Mouse (Mus musculus) heart, postnatal 14 days (tissue): Measurements from ENCODE around the gene Cd63. TPM values are rescaled to one million over a fixed set of nuclear protein-coding genes. Genes with fewer than 3 reads are reported as not detected.

Experiments used
- DNase-seq, 2 experiments: peaks; one replicate each; pipeline ENCODE4 v3.0.0; 2021 to 2022
- intact Hi-C: fragments of 180-260 bp; cut with DNase I; formaldehyde crosslinking; loops from one replicate; pipeline ENCODE4 v1.15.1; 2025
- total RNA-seq, 2 experiments: library from RNA; stranded (reverse); gene quantifications; 2 replicates each; pipeline ENCODE4 v1.2.3; 2021

Gene Cd63
- total RNA-seq, 2 experiments from 2014 or later = 127 to 131 TPM

DNA sequence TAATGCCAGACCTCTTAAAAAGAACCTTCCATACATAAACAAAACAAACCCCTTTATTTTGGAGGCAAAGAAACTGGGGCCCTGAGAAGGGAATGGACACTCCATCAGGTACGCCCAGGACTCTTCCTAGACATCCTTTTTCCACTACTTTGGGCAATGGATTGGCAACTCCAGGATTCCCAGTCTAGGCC, 21.9 kb downstream of the Cd63 start, which contains the start of gene Rdh5:
Rdh5 (minus strand) TSS at position 67 of the 191 bp plus-strand sequence.
- no peak for DNase-seq
- intact Hi-C loops = no loop called here

- intact Hi-C loops = no loop called here
- DNase-seq = peak; percentile 94 to 97
Measured at GRCm38 (mm10) chr10:128923013-128923691, 22.4 kb downstream of the Cd63 start.

DNA sequence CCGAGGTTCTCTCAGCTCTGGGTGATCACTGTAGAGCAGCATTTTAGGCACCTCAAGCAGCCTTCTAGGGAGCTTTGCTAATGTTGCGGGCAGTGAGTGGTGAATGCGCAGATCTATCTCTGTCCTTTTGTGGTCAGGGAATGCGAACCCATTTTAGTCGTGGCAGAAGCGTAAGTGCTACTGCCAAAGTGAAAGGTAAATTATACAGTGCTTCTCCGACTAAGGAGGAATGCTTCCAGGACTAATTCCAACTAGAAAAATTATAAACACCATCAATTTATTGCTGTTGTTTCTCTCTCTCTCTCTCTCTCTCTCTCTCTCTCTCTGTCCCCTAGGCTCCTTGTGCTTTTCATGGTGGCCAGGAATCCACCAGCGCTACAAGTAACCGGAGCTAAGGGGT, 23.1 kb downstream of the Cd63 start, which contains the start of gene Bloc1s1:
Bloc1s1 (minus strand) TSS at position 101 of the 400 bp plus-strand sequence.
- DNase-seq = no peak
- intact Hi-C loops = no loop called here

- intact Hi-C loops = no loop called here
- DNase-seq = peak in 1 of 2 experiments; percentile 22
Measured at GRCm38 (mm10) chr10:128928356-128928755, 27.6 kb downstream of the Cd63 start.

DNA sequence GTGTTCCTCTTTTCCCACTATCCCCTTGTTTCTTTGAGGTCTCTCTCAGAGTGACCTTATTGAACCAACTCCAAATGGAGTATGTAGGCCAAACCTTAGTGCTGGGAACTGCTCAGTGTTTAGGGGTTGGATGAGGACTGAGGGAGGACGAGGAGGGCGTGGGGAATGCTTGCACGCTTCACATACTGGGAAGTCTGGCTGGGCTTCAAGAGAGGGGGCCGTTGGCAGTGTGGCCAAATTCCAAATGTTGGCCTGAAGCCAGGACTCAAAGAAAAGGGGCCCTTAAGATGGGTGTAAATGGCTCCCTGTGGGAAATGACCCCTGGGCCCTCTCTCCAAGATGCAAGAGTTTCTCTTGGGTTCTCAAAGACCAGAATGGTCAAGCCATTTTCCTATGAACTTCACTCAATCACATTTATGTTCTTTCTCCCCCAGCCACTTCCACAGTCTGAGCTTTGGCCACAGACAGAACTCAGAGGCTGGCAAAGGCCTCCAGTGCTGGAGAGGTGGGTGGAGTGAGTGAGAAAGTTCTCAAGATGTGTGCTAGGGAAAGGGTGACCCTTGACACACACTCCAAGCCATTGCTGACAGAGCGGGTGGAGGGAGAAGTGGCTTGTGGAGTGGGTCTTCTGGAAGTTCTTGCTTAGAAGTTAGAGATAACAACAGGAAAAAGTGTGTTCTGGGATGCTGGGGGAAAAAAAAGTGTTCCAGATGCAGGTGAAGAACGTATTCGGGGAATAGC, 29.0 kb downstream of the Cd63 start:
- intact Hi-C loops = no loop called here
- DNase-seq = peak in 1 of 2 experiments; percentile 35

DNA sequence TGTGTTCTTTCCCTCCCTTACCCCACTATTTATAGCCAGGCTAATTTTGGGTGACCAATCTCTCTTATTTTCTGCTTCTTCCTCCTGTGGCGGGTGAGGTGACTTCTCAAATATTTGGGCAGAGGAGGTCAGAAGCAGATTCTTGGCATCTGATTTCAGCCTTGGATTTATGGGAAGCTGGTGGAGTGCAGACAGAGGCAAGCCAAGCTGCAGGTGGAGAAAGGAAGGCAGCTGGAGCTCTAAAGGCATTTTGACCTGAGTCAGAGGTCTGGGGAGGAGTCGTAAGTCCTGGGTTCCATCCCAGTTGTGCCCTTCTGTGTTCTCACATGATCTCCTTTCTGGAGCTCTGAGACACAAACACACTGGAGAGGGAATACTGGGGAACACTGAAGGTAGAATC, 30.7 kb downstream of the Cd63 start:
- DNase-seq = peak in 1 of 2 experiments; percentile 20
- intact Hi-C loops = no loop called here

- DNase-seq = peak; percentile 64
- intact Hi-C loops = no loop called here
Measured at GRCm38 (mm10) chr10:128933574-128933973, 32.8 kb downstream of the Cd63 start, which contains the start of gene Itga7. TSS of gene Itga7 (plus strand) at chr10:128933818.

DNA sequence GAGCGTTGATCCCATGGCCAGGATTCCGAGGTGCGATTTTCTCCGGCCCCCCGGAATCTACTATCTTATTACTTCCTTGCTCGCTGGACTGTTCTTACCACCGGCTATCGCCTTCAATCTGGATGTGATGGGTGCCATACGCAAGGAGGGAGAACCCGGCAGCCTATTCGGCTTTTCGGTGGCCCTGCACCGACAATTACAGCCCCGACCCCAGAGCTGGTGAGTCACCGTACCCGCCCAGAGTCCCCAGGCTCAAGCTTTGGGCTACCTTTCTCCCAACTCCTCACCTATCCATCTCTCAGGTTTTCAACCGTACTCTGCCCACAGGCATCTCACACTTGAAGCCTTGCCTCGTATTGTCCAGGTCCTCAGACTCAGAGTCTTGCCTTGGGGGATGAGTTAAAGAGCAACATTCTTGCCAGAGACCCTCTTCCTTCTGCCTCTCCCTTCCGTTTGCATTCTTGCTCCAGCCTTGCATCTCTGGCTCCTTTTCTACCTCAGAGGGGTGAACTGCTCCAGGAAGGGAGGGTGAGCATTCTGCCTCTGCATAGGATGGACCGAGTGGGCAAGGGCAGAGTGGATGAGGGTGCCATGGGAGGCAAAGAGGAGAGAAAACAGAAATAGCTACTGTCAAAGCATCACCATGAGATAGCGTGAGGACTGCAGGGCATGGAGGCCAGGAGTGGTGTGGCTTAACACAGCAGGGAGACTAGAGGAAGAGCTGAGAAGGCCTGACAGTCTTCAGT, 33.4 kb downstream of the Cd63 start:
- intact Hi-C loops = no loop called here
- no peak for DNase-seq

DNA sequence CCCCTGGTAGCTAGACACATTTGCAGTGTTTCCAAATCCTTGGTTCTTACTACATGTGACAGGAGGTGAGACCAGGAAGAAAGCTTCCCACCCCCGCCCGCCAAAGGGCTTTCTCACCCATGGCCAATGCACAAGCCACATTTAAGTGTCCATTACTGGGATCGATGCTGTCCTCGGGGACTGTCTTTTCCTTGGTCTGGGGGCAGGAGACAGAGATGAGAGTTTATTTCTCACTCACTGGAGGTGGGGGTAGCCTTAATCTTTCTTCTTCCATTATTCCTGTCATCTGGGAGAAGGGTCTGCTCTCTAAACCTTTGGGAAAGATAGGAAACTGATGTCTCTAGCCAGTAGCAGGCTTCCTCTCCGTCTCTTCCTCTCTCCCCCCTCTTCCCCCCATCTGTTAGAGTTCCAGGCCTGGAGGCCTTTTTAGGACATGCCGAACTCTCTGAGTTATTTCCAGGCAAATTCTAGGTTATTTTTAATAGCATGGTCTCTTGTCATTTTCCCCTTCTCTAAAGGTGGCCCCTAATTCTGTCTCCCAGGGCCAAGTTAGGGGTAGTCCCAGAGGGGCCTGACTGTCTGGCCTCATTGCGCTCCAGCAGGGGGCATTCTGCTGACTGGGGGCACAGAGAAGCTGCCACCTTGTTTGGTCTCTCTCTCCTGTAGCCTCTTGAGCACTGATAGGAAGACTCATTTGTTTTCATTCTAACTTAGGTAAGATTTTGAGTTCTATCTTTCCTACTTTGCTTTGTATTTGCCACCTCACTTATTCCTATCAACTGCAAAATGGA, 34.4 kb downstream of the Cd63 start:
- DNase-seq = peak in 1 of 2 experiments; percentile 40
- intact Hi-C loops = no loop called here

GRCm38 (mm10) chr10:128935826-128936440, 35.1 kb downstream of the Cd63 start:
- intact Hi-C loops = loop anchor here (2.0 kb wide), 1 partner anchor 23 kb away; no protein-coding TSS in a partner anchor
- peak; percentile 51 to 63 for DNase-seq

DNA sequence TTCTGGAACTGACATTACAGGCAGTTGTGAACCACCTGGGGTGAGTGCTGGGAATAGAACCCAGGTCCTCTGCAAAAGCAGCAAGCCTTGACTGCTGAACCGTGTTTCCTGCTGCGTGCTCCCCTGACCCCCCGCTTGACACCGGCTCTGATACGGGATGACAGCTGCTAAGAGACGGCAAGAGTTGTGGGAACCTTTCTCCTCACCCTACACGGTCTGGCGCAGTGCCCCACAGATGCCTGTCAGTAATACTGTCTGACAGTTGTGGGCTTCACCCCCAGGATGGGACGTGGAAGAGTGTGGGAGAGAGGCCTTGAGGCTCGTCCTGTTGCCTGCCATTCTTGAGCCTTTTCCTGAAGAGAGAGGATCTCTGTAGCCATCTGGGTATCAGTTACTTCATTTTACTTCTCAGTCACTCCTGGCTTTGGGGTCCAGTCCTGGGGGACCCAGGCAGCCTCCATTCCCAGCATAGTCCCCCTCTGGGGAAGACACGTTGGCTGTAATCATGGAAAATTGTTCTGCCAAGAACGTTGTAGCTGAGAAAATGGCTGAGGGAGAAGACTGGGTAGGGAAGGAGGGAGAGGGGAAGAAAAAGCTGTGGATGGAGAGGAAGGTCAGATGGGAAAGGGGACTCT, 37.1 kb downstream of the Cd63 start:
- intact Hi-C loops = loop anchor here (2.0 kb wide), 1 partner anchor 25 kb away; no protein-coding TSS in a partner anchor
- peak in 1 of 2 experiments; percentile 35 for DNase-seq

GRCm38 (mm10) chr10:128938457-128938856, 37.7 kb downstream of the Cd63 start:
- intact Hi-C loops = no loop called here
- peak; percentile 81 to 90 for DNase-seq

DNA sequence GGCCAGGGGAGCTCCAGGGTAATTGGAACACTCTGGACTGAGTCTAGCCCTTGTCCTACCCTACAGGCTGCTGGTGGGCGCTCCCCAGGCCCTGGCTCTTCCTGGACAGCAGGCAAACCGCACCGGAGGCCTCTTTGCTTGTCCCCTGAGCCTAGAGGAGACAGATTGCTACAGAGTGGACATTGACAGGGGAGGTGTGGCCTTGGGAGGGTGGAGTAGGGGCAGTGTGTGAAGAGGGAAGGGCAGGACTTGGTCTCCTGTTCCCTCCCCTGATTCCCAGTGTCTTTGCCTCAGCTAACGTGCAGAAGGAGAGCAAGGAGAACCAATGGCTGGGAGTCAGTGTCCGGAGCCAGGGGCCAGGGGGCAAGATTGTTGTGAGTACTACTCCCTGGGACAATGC, 38.2 kb downstream of the Cd63 start:
- no peak for DNase-seq
- intact Hi-C loops = no loop called here

GRCm38 (mm10) chr10:128940475-128941061, 39.8 kb downstream of the Cd63 start:
- intact Hi-C loops = no loop called here
- DNase-seq = no peak

GRCm38 (mm10) chr10:128945675-128946074, 44.9 kb downstream of the Cd63 start:
- intact Hi-C loops = no loop called here
- peak; percentile 55 to 77 for DNase-seq

DNA sequence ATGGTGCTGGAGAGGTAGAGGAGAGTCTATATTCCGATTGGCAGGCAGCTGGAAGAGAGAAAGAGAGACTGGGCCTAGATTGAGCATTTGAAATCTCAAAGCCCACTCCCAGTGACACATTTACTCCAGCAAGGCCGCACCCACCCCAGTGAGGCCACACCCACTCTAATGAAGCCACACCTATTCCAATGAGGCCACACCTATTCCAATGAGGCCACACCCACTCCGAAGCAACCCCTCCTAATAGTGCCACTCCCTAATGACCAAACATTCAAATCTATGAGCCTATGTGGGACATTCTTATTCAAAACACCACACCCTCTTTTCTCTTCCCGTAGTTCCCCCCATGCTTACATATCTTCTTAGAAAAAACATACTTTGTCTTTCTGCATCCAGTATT, 46.7 kb downstream of the Cd63 start:
- intact Hi-C loops = no loop called here
- DNase-seq = no peak

- intact Hi-C loops = no loop called here
Measured at GRCm38 (mm10) chr10:128950208-128950887, 49.6 kb downstream of the Cd63 start.

DNA sequence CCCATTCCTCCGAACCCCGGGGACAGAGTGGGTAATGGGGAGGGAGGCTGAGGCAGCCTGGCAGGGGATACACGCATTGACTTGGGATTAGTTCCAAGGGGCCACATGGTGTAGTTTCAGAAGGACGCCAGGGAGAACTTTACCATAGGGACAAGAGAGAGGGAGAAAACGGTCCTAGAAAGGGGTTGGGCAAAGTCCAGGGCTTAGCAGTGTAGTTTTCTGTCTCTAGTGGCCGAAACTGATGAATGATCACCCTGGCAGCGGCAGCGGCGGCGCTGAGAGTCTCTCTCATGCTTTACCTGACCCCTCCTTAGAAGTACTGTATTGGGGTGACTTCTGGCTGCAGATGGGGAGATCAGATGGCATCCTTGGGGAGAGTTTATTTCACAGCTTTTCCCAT, 57.6 kb downstream of the Cd63 start:
- DNase-seq = no peak
- intact Hi-C loops = no loop called here

More at GRCm38 (mm10) chr10:128950208-128950887, 49.6 kb downstream of the Cd63 start:
- no peak for DNase-seq

DNA sequence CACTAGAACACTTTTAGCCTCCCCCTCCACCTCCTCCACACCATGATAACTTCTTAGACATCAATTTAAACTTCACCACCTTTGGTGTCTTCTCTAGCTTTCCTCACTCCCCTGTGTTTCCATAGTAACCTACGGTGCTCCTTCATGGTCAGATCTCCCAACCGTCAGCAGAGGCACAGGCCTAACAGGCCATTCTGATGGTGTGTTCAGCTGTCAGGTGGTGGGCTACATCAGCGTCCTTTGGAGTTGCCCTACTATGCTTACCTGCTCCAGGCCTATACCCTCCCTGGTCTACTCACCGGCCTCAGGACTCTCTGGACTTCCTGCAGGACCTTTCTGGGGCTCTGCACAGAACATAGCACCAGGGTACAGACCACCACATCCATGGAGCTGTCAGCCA, 59.4 kb downstream of the Cd63 start:
- DNase-seq = no peak
- intact Hi-C loops = no loop called here
